Mouse (Mus musculus) stomach, postnatal 0 days (tissue): ENCODE data around the gene Sass6. TPM values are rescaled to one million over a fixed set of nuclear protein-coding genes. Genes with fewer than 3 reads are reported as not detected.

Experiments
- ATAC-seq: fragments of 200-750 bp; cut with Nextera tagmentation; 2 replicates; pipeline ENCODE4 v1.8.0; 2017; ENCODE audit not compliant: low FRiP score, low TSS enrichment
- DNase-seq: peaks from one replicate; pipeline ENCODE4 v3.0.0-alpha.2; 2016; ENCODE audit warnings: low spot score
- H3K27ac ChIP-seq: fragments of 300-500 bp; sonication (generic); replicated peaks from 2 replicates; pipeline ENCODE4 v1.5.1; 2014; ENCODE audit warnings: mild to moderate bottlenecking, control low read depth
- H3K27me3 ChIP-seq: fragments of 300-500 bp; sonication (generic); 2 replicates; pipeline ENCODE4 v1.6.1; 2014; ENCODE audit warnings: low read length; ENCODE audit not compliant: control insufficient read depth, insufficient read depth
- H3K36me3 ChIP-seq: fragments of 300-500 bp; sonication (generic); 2 replicates; pipeline ENCODE4 v1.6.1; 2014; ENCODE audit warnings: low read length, mixed read lengths; ENCODE audit not compliant: control insufficient read depth, insufficient read depth
- H3K4me1 ChIP-seq: fragments of 300-500 bp; sonication (generic); replicated peaks from 2 replicates; pipeline ENCODE4 v1.6.1; 2014; ENCODE audit warnings: antibody characterized with exemption; ENCODE audit not compliant: control insufficient read depth, insufficient read depth
- H3K4me2 ChIP-seq: fragments of 300-500 bp; sonication (generic); replicated peaks from 2 replicates; pipeline ENCODE4 v1.6.1; 2014; ENCODE audit warnings: low read depth, mild to moderate bottlenecking, control low read depth, moderate library complexity
- H3K4me3 ChIP-seq: fragments of 300-500 bp; sonication (generic); 2 replicates; pipeline ENCODE4 v1.5.1; 2014; ENCODE audit warnings: low read depth, low read length, control low read depth
- H3K9ac ChIP-seq: fragments of 300-500 bp; sonication (generic); 2 replicates; pipeline ENCODE4 v1.6.1; 2014; ENCODE audit warnings: mild to moderate bottlenecking, low read length, control low read depth, mixed read lengths
- H3K9me3 ChIP-seq: fragments of 300-500 bp; sonication (generic); 2 replicates; pipeline ENCODE4 v1.6.1; 2016; ENCODE audit warnings: low read length; ENCODE audit not compliant: control insufficient read depth
- CTCF ChIP-seq: IDR thresholded peaks from 2 replicates; pipeline ENCODE4 v1.5.1; 2016; ENCODE audit warnings: antibody characterized with exemption, low read depth, mild to moderate bottlenecking, moderate library complexity
- EP300 ChIP-seq: optimal IDR thresholded peaks from 2 replicates; pipeline ENCODE3; 2016; ENCODE audit warnings: antibody characterized with exemption
- WGBS: fragments of 180-500 bp; shearing (Covaris S2); extraction: QIAGEN DNeasy Blood & Tissue Kit; methylation state at CpG from one replicate; pipeline ENCODE4 v1.1.7; 2014; 5-methylcytosine and 5-hydroxymethylcytosine counted together
- polyA plus RNA-seq: library from polyadenylated mRNA; unstranded; fragments of >200 nt; fragmentation: Nextera tagmentation; extraction: Ambion mirVana; gene quantifications from 2 replicates; pipeline ENCODE4 v1.2.1, GENCODE M21; 2015

Gene Sass6
- polyA plus RNA-seq, 1 experiment from 2014 or later, result 5.0 TPM

DNA sequence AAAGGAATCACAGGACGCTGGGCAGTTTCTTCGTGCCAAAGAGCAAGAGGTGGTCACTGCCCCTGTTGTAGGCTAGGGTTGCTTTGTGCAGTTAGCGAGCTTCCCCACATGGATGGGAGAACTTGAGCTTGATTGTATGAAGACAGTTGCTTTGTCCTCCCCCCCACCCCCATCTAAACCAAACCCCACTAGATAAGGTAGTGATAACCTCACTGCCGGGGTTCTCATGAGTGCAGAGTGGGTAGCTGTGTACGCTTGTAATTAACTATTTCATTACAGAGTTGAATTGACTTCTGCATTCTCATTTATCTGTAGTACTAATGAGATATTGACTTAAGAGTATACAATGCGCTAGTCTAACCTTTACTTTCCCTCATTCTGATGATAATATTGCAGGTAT lies 24.1 kb downstream of the Sass6 start:
- DNase-seq (no peak), ATAC-seq (no peak)
- Histone ChIP-seq H3K36me3 (0 out of 2 replicates have a peak, but pooled peaks cover 7% of the 10 kb centered on the region), H3K9me3 (no peaks in the 10 kb centered on the region), H3K27ac (no peak overlapping the region), H3K9ac (no peak overlapping the region), H3K4me3 (no peak overlapping the region), H3K4me1 (no peaks in the 10 kb centered on the region), H3K4me2 (no peak overlapping the region), H3K27me3 (no peaks in the 10 kb centered on the region)
- TF ChIP-seq CTCF (no peak), EP300 (no peak)
- WGBS, result 63% methylated on average over 6 of the region's 6 CpGs

DNA sequence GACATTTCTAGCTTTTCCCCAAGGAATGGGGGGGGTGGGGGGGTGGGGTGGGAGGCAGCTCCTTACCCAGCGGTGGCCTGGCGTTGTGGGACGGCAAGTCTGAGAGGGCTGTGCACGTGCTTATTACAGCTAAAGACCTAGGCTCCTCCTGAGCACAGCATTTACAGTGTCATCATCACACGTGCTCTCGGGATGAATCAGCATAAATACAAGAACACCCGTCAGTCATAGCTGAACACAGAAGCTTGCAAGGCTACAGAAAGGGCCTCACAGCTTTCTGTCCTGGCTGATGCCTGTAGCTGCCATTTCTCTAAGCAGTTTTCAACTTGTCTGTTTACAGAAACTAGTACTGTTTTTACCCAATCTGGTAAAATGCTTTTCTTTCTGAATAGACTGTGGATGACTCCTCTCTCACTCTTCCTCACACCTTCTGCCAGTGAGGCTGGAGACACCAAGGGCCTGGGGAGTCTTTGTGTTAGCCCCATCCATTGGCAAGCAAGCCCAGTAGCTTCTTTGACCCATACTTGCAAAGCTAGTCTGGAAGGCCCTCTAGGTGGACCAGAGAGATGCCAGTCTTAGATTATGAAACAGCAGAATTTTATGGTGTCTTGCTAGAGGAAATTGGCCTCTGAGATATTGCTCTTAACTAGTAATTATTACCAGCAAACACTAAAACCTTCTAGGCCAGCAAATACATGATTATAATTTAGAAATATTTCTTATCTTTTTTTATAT lies 26.0 kb downstream of the Sass6 start:
- H3K4me2 ChIP-seq, result no peak overlapping the region
- DNase-seq, result no peak
- H3K4me3 ChIP-seq, result no peak overlapping the region
- TF ChIP-seq CTCF (no peak), EP300 (no peak)
- H3K27ac ChIP-seq, result no peak overlapping the region
- 87% methylated on average over 7 of the region's 7 CpGs for WGBS
- no peak overlapping the region for H3K9ac ChIP-seq
- 0 out of 2 replicates have a peak, but pooled peaks cover 6% of the 10 kb centered on the region for H3K36me3 ChIP-seq
- H3K9me3 ChIP-seq, result no peaks in the 10 kb centered on the region
- no peaks in the 10 kb centered on the region for H3K4me1 ChIP-seq
- H3K27me3 ChIP-seq, result no peaks in the 10 kb centered on the region
- ATAC-seq, result no peak

DNA sequence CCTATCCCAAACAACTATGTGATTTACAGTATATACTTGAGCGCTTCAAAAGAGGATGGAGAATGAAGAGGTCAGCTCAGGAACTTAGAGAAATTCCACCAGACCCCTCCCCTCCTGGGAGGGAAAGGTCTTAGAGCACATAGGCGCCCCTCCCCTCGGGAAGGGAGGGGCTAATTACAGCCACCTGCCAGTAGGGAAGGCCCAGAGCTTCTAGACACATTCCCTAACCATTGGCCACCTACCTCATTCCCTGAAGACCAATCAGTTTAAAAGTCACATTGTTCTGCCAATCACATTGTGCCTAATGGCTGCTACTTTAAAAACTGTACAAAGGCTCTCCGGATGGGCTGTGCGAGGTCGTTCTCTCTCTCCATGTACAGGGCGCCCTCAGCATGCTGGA lies 27.9 kb downstream of the Sass6 start:
- Histone ChIP-seq H3K27ac (no peak overlapping the region), H3K9ac (no peak overlapping the region), H3K27me3 (no peaks in the 10 kb centered on the region), H3K36me3 (0 out of 2 replicates have a peak, but pooled peaks cover 6% of the 10 kb centered on the region), H3K9me3 (no peaks in the 10 kb centered on the region), H3K4me1 (no peaks in the 10 kb centered on the region), H3K4me3 (no peak overlapping the region), H3K4me2 (no peak overlapping the region)
- ATAC-seq, result no peak
- TF ChIP-seq EP300 (no peak), CTCF (no peak)
- WGBS, result 94% methylated on average over 7 of the region's 7 CpGs
- DNase-seq, result no peak

DNA sequence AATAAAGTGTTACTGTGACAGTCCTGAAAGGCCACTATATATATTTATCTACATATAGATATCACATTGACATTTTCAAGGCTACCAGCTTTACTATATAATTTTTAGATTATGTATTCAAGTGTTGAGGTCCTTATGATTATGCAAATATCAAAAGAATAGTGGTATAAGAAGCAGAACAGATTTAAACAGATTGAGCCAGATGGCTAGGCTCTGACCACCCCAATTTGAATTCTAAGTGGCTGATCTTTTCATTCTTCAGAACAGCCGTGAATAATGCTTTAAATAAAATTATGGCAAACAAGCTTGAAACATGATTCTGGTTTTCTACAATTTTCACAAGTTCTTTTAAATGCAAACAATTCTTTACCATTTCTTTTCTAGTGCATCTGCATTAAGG lies 36.7 kb downstream of the Sass6 start:
- Histone ChIP-seq H3K36me3 (peaks cover 12% of the 10 kb centered on the region; the same call in 1 of the 2 replicates), H3K27ac (no peak overlapping the region), H3K4me3 (no peak overlapping the region), H3K27me3 (no peaks in the 10 kb centered on the region), H3K9me3 (no peaks in the 10 kb centered on the region), H3K9ac (no peak overlapping the region), H3K4me2 (no peak overlapping the region), H3K4me1 (no peaks in the 10 kb centered on the region)
- TF ChIP-seq EP300 (no peak), CTCF (no peak)
- DNase-seq (no peak), ATAC-seq (no peak)
- WGBS, result 74% methylated on average over 1 of the region's 1 CpGs

DNA sequence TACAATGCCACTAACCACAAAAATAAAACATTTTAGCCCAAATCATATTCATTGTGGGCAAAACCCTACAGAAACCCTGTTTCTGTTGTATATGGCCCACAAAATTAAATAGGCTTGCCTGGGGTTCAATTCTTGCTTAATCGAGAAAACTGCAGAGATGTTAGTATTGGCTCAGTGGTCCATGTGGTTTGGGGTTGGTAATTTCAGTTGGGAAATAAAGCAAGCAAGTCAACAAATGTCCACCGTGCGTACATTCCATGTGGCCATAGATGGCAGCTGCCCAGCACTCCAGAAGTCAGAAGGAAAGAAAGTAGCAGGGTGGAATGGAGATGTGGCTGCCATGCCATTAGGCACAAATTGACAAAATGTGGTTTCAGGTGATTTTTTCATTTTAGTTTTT lies 38.2 kb downstream of the Sass6 start:
- H3K36me3 ChIP-seq, result peaks cover 12% of the 10 kb centered on the region; the same call in 1 of the 2 replicates
- H3K4me1 ChIP-seq, result no peaks in the 10 kb centered on the region
- no peak overlapping the region for H3K9ac ChIP-seq
- H3K9me3 ChIP-seq, result no peaks in the 10 kb centered on the region
- ATAC-seq, result no peak
- H3K27me3 ChIP-seq, result no peaks in the 10 kb centered on the region
- 80% methylated on average over 3 of the region's 3 CpGs for WGBS
- no peak for DNase-seq
- no peak overlapping the region for H3K27ac ChIP-seq
- H3K4me3 ChIP-seq, result no peak overlapping the region
- H3K4me2 ChIP-seq, result no peak overlapping the region
- TF ChIP-seq CTCF, result no peak

DNA sequence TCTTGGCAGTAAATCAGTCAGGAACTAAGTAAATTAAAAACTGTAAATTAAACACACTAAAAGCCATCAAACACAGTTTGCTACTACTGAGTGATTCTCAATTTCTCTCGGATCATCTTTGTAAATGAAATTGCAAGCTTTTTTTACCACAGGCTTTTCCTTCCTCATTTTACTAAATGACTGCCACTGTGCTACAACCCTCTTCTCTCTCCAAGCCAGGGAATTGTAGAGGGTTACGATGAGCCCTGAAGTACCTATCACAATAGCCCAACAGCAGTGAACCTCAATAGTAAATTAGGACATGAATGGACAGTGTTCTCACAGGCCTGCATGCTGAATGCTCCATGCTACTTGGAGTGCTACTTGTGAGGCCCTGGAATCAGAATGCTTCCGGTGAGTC lies 39.3 kb downstream of the Sass6 start:
- Histone ChIP-seq H3K27ac (no peak overlapping the region), H3K4me2 (no peak overlapping the region), H3K4me3 (no peak overlapping the region), H3K36me3 (peaks cover 12% of the 10 kb centered on the region; the same call in 1 of the 2 replicates), H3K27me3 (no peaks in the 10 kb centered on the region), H3K4me1 (no peaks in the 10 kb centered on the region), H3K9me3 (no peaks in the 10 kb centered on the region), H3K9ac (no peak overlapping the region)
- no peak for ATAC-seq
- no peak for TF ChIP-seq CTCF
- no peak for TF ChIP-seq EP300
- 87% methylated on average over 3 of the region's 3 CpGs for WGBS
- DNase-seq, result no peak
